25 mouse cellular contexts compared by ENCODE assay signal in genomic region chr8:29686594-29686993, GRCm38 (mm10).
DNase-seq lines count a peak whose midpoint lies in the region; ATAC-seq lines count a peak whose summit lies in the region.
"Had no signal": no experiment of that assay in that cellular context is flagged by ENCODE, and none has a peak within 500 bp of the region (broad histone marks: within the 10 kb centered on the region; RNA-seq: fewer than 3 reads in every experiment).

No protein-coding gene starts in this region.

- H3K27me3 ChIP-seq in forebrain, embryonic 11.5 days (ENCODE audit: control insufficient read depth, insufficient read depth, low read length): no peaks in the 10 kb centered on the region
- H3K27me3 ChIP-seq in forebrain, embryonic 15.5 days: no peaks in the 10 kb centered on the region
- H3K27me3 ChIP-seq in forebrain, embryonic 14.5 days (replicated peaks; ENCODE audit: control insufficient read depth, insufficient read depth, low read length): no peaks in the 10 kb centered on the region
- H3K27me3 ChIP-seq in forebrain, embryonic 10.5 days (ENCODE audit: poor library complexity, severe bottlenecking): no peaks in the 10 kb centered on the region
- H3K27me3 ChIP-seq: embryonic facial prominence, embryonic 12.5 days; embryonic facial prominence, embryonic 15.5 days; heart, embryonic 13.5 days had no signal

- no peaks in the 10 kb centered on the region for H3K36me3 ChIP-seq in forebrain, embryonic 11.5 days (ENCODE audit: control insufficient read depth, insufficient read depth, low read length)
- no peaks in the 10 kb centered on the region for H3K36me3 ChIP-seq in forebrain, embryonic 15.5 days
- no peaks in the 10 kb centered on the region for H3K36me3 ChIP-seq in forebrain, embryonic 14.5 days (ENCODE audit: control insufficient read depth, insufficient read depth, low read length)
- H3K36me3 ChIP-seq in forebrain, embryonic 10.5 days (replicated peaks): no peaks in the 10 kb centered on the region
- H3K36me3 ChIP-seq: embryonic facial prominence, embryonic 12.5 days; embryonic facial prominence, embryonic 15.5 days; heart, embryonic 10.5 days; heart, embryonic 13.5 days had no signal

- H3K9me3 ChIP-seq in forebrain, embryonic 11.5 days (ENCODE audit: control insufficient read depth, low read length): no peaks in the 10 kb centered on the region
- H3K9me3 ChIP-seq in forebrain, embryonic 15.5 days: no peaks in the 10 kb centered on the region
- H3K9me3 ChIP-seq in forebrain, embryonic 14.5 days (replicated peaks; ENCODE audit: control insufficient read depth, low read length): no peaks in the 10 kb centered on the region
- H3K9me3 ChIP-seq in forebrain, embryonic 10.5 days: no peaks in the 10 kb centered on the region
- H3K9me3 ChIP-seq: embryonic facial prominence, embryonic 12.5 days; embryonic facial prominence, embryonic 15.5 days; heart, embryonic 10.5 days; heart, embryonic 13.5 days had no signal

- DNase-seq in forebrain, embryonic 11.5 days (ENCODE audit: low spot score): no peak
- peak; percentile 24 for DNase-seq in forebrain, embryonic 14.5 days (ENCODE audit: low spot score)
- DNase-seq in forebrain, embryonic 10.5 days (ENCODE audit: extremely low spot score, low spot score): no peak
- peak; percentile 17 for DNase-seq in kidney, adult 9 months
- no peak for DNase-seq in kidney, postnatal 14 days
- DNase-seq: adrenal gland, adult 8-10 months; adrenal gland, postnatal 25 days; cerebellum, adult 2 months; cerebellum, adult 9-11 months; cerebellum, postnatal 25 days; gastrocnemius, postnatal 10 days; gastrocnemius, postnatal 36 days; heart, adult 2 months; heart, postnatal 14 days; heart, postnatal 4 days had no signal

- H3K9ac ChIP-seq in forebrain, embryonic 11.5 days (ENCODE audit: low read length): no peak overlapping the region
- H3K9ac ChIP-seq in forebrain, embryonic 15.5 days (replicated peaks): no peak overlapping the region
- H3K9ac ChIP-seq in forebrain, embryonic 14.5 days (ENCODE audit: low read length): no peak overlapping the region
- H3K9ac ChIP-seq: embryonic facial prominence, embryonic 12.5 days; embryonic facial prominence, embryonic 15.5 days; heart, embryonic 13.5 days; hindbrain, embryonic 14.5 days had no signal

- no peaks in the 10 kb centered on the region for H3K4me1 ChIP-seq in forebrain, embryonic 11.5 days (replicated peaks; ENCODE audit: control insufficient read depth, insufficient read depth, low read length)
- no peaks in the 10 kb centered on the region for H3K4me1 ChIP-seq in forebrain, embryonic 15.5 days
- H3K4me1 ChIP-seq in forebrain, embryonic 14.5 days (ENCODE audit: control insufficient read depth, insufficient read depth, low read length): no peaks in the 10 kb centered on the region
- no peaks in the 10 kb centered on the region for H3K4me1 ChIP-seq in forebrain, embryonic 10.5 days
- H3K4me1 ChIP-seq: embryonic facial prominence, embryonic 12.5 days; embryonic facial prominence, embryonic 15.5 days; heart, embryonic 10.5 days; heart, embryonic 13.5 days had no signal

- no peak overlapping the region for H3K4me3 ChIP-seq in forebrain, embryonic 11.5 days (ENCODE audit: low read depth, low read length)
- H3K4me3 ChIP-seq in forebrain, embryonic 15.5 days: no peak overlapping the region
- H3K4me3 ChIP-seq in forebrain, embryonic 14.5 days (ENCODE audit: low read depth, low read length): no peak overlapping the region
- no peak overlapping the region for H3K4me3 ChIP-seq in forebrain, embryonic 10.5 days
- H3K4me3 ChIP-seq: embryonic facial prominence, embryonic 12.5 days; embryonic facial prominence, embryonic 15.5 days; heart, adult 2 months; heart, embryonic 10.5 days; heart, embryonic 13.5 days had no signal

- ATAC-seq in forebrain, embryonic 11.5 days (replicated peaks; ENCODE audit: low FRiP score): peak; percentile 61; the same call in 1 of the 2 replicates
- no peak for ATAC-seq in forebrain, embryonic 15.5 days (replicated peaks)
- peak; percentile 37; the same call in 1 of the 2 replicates for ATAC-seq in forebrain, embryonic 14.5 days
- ATAC-seq: activated CD4-positive, CD25-positive, alpha-beta regulatory T cell, adult 4 months; hindbrain, postnatal 0 days; inflammation-experienced regulatory T-cells, adult 6 months; intestine, embryonic 16.5 days had no signal

- WGBS in forebrain, embryonic 11.5 days: 53% methylated on average over 1 of the region's 1 CpGs
- 30% methylated on average over 1 of the region's 1 CpGs for WGBS in forebrain, embryonic 15.5 days
- WGBS in forebrain, embryonic 14.5 days: 26% methylated on average over 1 of the region's 1 CpGs
- 43% methylated on average over 1 of the region's 1 CpGs for WGBS in forebrain, embryonic 10.5 days

- H3K27ac ChIP-seq in forebrain, embryonic 11.5 days (ENCODE audit: low read depth, low read length): no peak overlapping the region
- no peak overlapping the region for H3K27ac ChIP-seq in forebrain, embryonic 15.5 days (replicated peaks)
- H3K27ac ChIP-seq in forebrain, embryonic 14.5 days (ENCODE audit: low read depth, low read length): no peak overlapping the region
- H3K27ac ChIP-seq in forebrain, embryonic 10.5 days: no peak overlapping the region
- H3K27ac ChIP-seq: embryonic facial prominence, embryonic 12.5 days; embryonic facial prominence, embryonic 15.5 days; heart, adult 2 months; heart, embryonic 10.5 days; heart, embryonic 13.5 days; hindbrain, embryonic 14.5 days; hindbrain, postnatal 0 days had no signal

- no peak overlapping the region for H3K4me2 ChIP-seq in forebrain, embryonic 11.5 days (ENCODE audit: low read depth, low read length, severe bottlenecking)
- no peak overlapping the region for H3K4me2 ChIP-seq in forebrain, embryonic 15.5 days (replicated peaks)
- no peak overlapping the region for H3K4me2 ChIP-seq in forebrain, embryonic 14.5 days (ENCODE audit: low read length)
- H3K4me2 ChIP-seq: embryonic facial prominence, embryonic 12.5 days; embryonic facial prominence, embryonic 15.5 days; heart, embryonic 13.5 days; hindbrain, embryonic 14.5 days had no signal

Comparison
In these comparisons a context has a peak if more than half of its experiments do, and no peak if none do; other contexts are left out.
1. DNase-seq: peak in forebrain, embryonic 14.5 days (single experiment) and kidney, adult 9 months (single experiment); none in forebrain, embryonic 11.5 days (single experiment), forebrain, embryonic 10.5 days (single experiment) and kidney, postnatal 14 days (single experiment).